Mouse (Mus musculus): ENCODE data around the gene Cpt1b. TPM values are rescaled to one million over a fixed set of nuclear protein-coding genes. Genes with fewer than 3 reads are reported as not detected.

Gene Cpt1b
- total RNA-seq (2014; fragmentation: Nextera tagmentation) (3.7 and 7.7 TPM in 2 replicates), total RNA-seq (2017) (2.1 and 2.6 TPM in 2 replicates), polyA plus RNA-seq (2012) (0.77 and 0.88 TPM in 2 replicates)

DNA sequence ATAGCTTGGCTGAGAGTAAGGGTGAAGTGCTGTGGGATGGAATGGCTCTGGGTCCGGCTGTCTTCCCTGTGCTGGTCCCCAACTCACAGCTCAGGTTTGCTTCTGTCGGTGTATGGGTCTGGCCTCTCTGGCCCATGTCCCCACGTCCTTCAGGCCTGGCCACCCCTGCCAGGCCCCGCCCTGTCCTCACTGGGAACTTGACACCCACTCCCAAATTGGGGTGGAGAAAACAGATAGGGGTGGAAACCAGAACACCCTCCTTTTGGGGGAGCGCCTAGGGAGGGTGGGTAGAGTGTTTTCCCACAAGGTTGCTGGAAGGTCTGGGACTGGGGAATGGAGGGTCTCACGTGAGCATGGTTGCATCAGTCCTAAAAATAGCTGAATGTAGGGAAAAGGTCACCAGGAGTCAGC, at the start of gene Cpt1b:
Gene Cpt1b (minus strand): TSS at position 153 of the 411 bp plus-strand sequence.
- TF ChIP-seq POLR2AphosphoS5 (IDR thresholded peaks at IDR 0.05; ENCODE audit: insufficient replicate concordance, low read depth, low read length) (no peak), CTCF (IDR thresholded peaks at IDR 0.05; ENCODE audit: low read depth, low read length) (no peak), GATA2 (IDR thresholded peaks at IDR 0.05; ENCODE audit: borderline replicate concordance, low read depth, low read length) (no peak), GATA1 (IDR thresholded peaks at IDR 0.05; ENCODE audit: borderline replicate concordance, low read length) (no peak), TAL1 (conservative IDR thresholded peaks at IDR 0.05; ENCODE audit: low read depth, low read length) (no peak)
- H3K4me1 ChIP-seq (ENCODE audit: insufficient read depth, low read depth, low read length) = peaks cover 14% of the 10 kb centered on the region
- no peak within 1 kb of the TSS for H3K4me3 ChIP-seq (ENCODE audit: low read depth, low read length)
- H3K36me3 ChIP-seq (replicated peaks) = peaks cover 76% of the 10 kb centered on the region
- no peak for DNase-seq (ENCODE audit: low spot score)
- ATAC-seq (ENCODE audit: extremely low read depth, insufficient number of reproducible peaks, low FRiP score, poor library complexity, severe bottlenecking) = no peak
- H3K27me3 ChIP-seq (ENCODE audit: insufficient read depth, low read length) = no peaks in the 10 kb centered on the region
- no peaks in the 10 kb centered on the region for H3K9me3 ChIP-seq (replicated peaks)

DNA sequence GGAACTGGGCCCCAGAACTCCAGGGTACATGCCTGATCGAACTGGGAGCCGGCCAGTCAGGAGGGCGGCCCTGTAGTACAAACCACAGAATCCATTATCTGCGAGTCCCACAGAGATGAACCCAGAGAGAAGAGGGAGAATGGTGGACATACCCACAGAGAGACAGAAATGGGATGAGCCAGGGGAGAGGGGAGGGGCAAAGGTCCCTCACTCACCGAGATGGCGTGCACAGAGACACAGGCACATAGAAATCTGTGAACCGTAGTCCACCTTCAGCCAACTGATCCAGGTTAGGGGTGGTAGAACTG, 49.6 kb upstream of the Cpt1b start:
- Histone ChIP-seq H3K9me3 (replicated peaks) (no peaks in the 10 kb centered on the region), H3K27me3 (ENCODE audit: insufficient read depth, low read length) (peaks cover under 1% of the 10 kb centered on the region; the same call in 1 of the 2 replicates), H3K4me3 (ENCODE audit: low read depth, low read length) (peak overlapping the region; percentile 84), H3K4me1 (ENCODE audit: insufficient read depth, low read depth, low read length) (peaks cover 29% of the 10 kb centered on the region), H3K36me3 (replicated peaks) (peaks cover 33% of the 10 kb centered on the region)
- TF ChIP-seq CTCF (IDR thresholded peaks at IDR 0.05; ENCODE audit: low read depth, low read length) (no peak), TAL1 (conservative IDR thresholded peaks at IDR 0.05; ENCODE audit: low read depth, low read length) (no peak), GATA1 (IDR thresholded peaks at IDR 0.05; ENCODE audit: borderline replicate concordance, low read length) (no peak)
- ATAC-seq (ENCODE audit: extremely low read depth, insufficient number of reproducible peaks, low FRiP score, poor library complexity, severe bottlenecking) = no peak
- DNase-seq (ENCODE audit: low spot score) = no peak

DNA sequence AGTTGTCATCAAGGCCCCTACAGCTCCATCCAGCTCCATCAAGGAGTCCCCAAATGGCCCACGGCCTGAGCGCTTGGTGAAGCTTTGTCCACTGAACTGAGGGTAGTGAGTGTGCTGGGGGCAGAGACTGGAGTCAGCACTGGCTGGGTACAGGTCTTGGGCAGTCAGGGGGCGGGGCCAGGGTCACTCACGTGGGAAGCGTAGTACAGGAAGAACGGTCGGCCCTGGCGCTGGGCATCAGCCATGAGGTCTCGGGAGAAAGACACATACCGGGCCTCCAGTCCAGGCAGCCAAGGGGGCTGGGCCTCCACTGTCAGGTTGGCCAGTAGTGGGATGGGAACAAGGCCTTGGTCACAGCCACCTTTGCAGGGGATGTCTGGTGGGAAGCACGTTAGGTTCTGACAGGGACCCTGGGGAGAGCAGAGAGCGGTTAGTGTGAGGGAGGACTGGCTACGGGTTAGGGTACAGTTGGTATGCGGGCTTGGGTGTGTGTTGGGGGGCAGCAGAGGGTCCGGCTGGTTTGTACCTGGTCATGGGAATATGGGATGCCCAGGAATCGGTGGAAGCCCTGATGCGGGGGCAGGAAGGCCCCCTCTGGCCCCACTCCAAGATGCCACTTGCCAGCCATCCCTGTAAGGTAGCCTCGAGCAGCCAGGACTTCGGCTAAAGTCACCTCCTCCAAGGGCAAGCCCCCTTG, 49.1 kb upstream of the Cpt1b start:
- ATAC-seq (ENCODE audit: extremely low read depth, insufficient number of reproducible peaks, low FRiP score, poor library complexity, severe bottlenecking) = no peak
- Histone ChIP-seq H3K9me3 (replicated peaks) (no peaks in the 10 kb centered on the region), H3K36me3 (replicated peaks) (peaks cover 33% of the 10 kb centered on the region), H3K27me3 (ENCODE audit: insufficient read depth, low read length) (0 out of 2 replicates have a peak, but pooled peaks cover 2% of the 10 kb centered on the region), H3K4me3 (ENCODE audit: low read depth, low read length) (peak overlapping the region; percentile 84), H3K4me1 (ENCODE audit: insufficient read depth, low read depth, low read length) (peaks cover 29% of the 10 kb centered on the region)
- DNase-seq (ENCODE audit: low spot score) = no peak
- TF ChIP-seq POLR2AphosphoS5 (IDR thresholded peaks at IDR 0.05; ENCODE audit: insufficient replicate concordance, low read depth, low read length) (no peak), TAL1 (conservative IDR thresholded peaks at IDR 0.05; ENCODE audit: low read depth, low read length) (no peak), CTCF (IDR thresholded peaks at IDR 0.05; ENCODE audit: low read depth, low read length) (no peak), GATA1 (IDR thresholded peaks at IDR 0.05; ENCODE audit: borderline replicate concordance, low read length) (no peak), GATA2 (IDR thresholded peaks at IDR 0.05; ENCODE audit: borderline replicate concordance, low read depth, low read length) (no peak)

DNA sequence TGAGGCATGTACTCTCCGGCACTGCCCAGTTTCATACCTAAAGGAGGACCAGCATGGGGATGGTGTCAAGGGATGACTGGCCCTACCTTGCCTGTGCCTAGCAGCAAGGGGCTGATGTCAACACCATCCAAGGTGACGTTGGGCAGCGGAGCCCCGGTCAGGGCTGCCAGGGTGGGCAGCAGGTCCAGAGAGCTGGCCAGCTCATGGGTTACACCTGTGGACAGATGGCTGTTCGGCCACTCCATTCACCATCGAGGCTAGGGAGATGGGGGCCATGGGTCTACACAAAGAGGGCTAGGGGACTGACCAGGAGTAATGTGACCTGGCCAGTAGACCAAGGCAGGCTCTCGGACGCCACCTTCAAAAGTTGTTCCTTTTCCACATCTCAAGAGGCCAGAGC, 48.3 kb upstream of the Cpt1b start:
- no peaks in the 10 kb centered on the region for H3K9me3 ChIP-seq (replicated peaks)
- H3K36me3 ChIP-seq (replicated peaks) = peaks cover 33% of the 10 kb centered on the region
- DNase-seq (ENCODE audit: low spot score) (no peak), ATAC-seq (ENCODE audit: extremely low read depth, insufficient number of reproducible peaks, low FRiP score, poor library complexity, severe bottlenecking) (no peak)
- H3K27me3 ChIP-seq (ENCODE audit: insufficient read depth, low read length) = 0 out of 2 replicates have a peak, but pooled peaks cover 2% of the 10 kb centered on the region
- TF ChIP-seq GATA2 (IDR thresholded peaks at IDR 0.05; ENCODE audit: borderline replicate concordance, low read depth, low read length) = no peak
- TF ChIP-seq GATA1 (IDR thresholded peaks at IDR 0.05; ENCODE audit: borderline replicate concordance, low read length) = no peak
- TF ChIP-seq POLR2AphosphoS5 (IDR thresholded peaks at IDR 0.05; ENCODE audit: insufficient replicate concordance, low read depth, low read length) = no peak
- no peak for TF ChIP-seq CTCF (IDR thresholded peaks at IDR 0.05; ENCODE audit: low read depth, low read length)
- TF ChIP-seq TAL1 (conservative IDR thresholded peaks at IDR 0.05; ENCODE audit: low read depth, low read length) = no peak
- H3K4me3 ChIP-seq (ENCODE audit: low read depth, low read length) = no peak overlapping the region
- peaks cover 29% of the 10 kb centered on the region for H3K4me1 ChIP-seq (ENCODE audit: insufficient read depth, low read depth, low read length)

DNA sequence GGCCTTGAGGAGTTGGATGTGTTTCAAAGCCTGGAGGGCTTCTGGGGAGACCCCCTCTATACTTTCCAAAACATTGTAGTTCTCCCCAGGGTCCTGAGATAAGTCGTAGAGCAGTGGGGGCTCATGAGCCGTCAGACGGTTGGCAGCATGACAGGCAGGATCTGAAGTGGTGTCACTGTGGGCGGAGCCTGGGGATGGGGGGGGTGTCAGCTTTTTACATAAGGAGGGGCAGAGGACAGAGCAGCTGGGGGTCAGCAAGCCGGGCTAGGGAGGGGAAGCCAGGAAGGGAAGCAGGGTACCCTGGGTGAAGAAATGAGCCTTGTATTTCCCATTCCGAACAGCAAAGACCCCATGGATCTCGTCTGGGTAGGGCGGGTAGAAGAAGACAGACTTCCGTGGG, 47.7 kb upstream of the Cpt1b start:
- no peak for TF ChIP-seq GATA2 (IDR thresholded peaks at IDR 0.05; ENCODE audit: borderline replicate concordance, low read depth, low read length)
- TF ChIP-seq CTCF (IDR thresholded peaks at IDR 0.05; ENCODE audit: low read depth, low read length) = no peak
- TF ChIP-seq POLR2AphosphoS5 (IDR thresholded peaks at IDR 0.05; ENCODE audit: insufficient replicate concordance, low read depth, low read length) = no peak
- no peak for TF ChIP-seq TAL1 (conservative IDR thresholded peaks at IDR 0.05; ENCODE audit: low read depth, low read length)
- TF ChIP-seq GATA1 (IDR thresholded peaks at IDR 0.05; ENCODE audit: borderline replicate concordance, low read length) = no peak
- ATAC-seq (ENCODE audit: extremely low read depth, insufficient number of reproducible peaks, low FRiP score, poor library complexity, severe bottlenecking) (no peak), DNase-seq (ENCODE audit: low spot score) (no peak)
- Histone ChIP-seq H3K4me1 (ENCODE audit: insufficient read depth, low read depth, low read length) (peaks cover 29% of the 10 kb centered on the region), H3K4me3 (ENCODE audit: low read depth, low read length) (no peak overlapping the region), H3K9me3 (replicated peaks) (no peaks in the 10 kb centered on the region), H3K36me3 (replicated peaks) (peaks cover 33% of the 10 kb centered on the region), H3K27me3 (ENCODE audit: insufficient read depth, low read length) (0 out of 2 replicates have a peak, but pooled peaks cover 2% of the 10 kb centered on the region)

DNA sequence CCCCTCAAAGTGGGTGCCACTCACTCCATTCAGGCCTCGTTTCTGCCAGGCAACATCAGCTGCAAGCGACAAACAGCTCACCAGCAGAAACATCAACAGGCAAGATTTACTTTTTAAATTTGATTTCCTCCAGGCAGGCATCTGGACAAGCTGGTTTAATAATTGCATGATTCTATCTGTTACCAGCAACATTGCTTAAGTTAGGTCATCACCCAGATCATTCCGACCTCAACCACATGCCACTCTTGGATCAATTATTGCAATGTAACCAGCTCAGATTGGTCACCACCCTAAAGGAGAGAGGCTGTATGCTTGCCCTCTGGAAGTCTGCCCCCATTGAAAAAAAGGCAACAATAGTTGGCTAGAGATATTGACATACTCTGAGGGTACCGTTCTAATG, 45.8 kb upstream of the Cpt1b start:
- ATAC-seq (ENCODE audit: extremely low read depth, insufficient number of reproducible peaks, low FRiP score, poor library complexity, severe bottlenecking) (no peak), DNase-seq (ENCODE audit: low spot score) (no peak)
- TF ChIP-seq POLR2AphosphoS5 (IDR thresholded peaks at IDR 0.05; ENCODE audit: insufficient replicate concordance, low read depth, low read length) (no peak), GATA2 (IDR thresholded peaks at IDR 0.05; ENCODE audit: borderline replicate concordance, low read depth, low read length) (no peak), CTCF (IDR thresholded peaks at IDR 0.05; ENCODE audit: low read depth, low read length) (no peak), TAL1 (conservative IDR thresholded peaks at IDR 0.05; ENCODE audit: low read depth, low read length) (no peak), GATA1 (IDR thresholded peaks at IDR 0.05; ENCODE audit: borderline replicate concordance, low read length) (no peak)
- Histone ChIP-seq H3K27me3 (ENCODE audit: insufficient read depth, low read length) (0 out of 2 replicates have a peak, but pooled peaks cover 2% of the 10 kb centered on the region), H3K9me3 (replicated peaks) (no peaks in the 10 kb centered on the region), H3K4me1 (ENCODE audit: insufficient read depth, low read depth, low read length) (peaks cover 24% of the 10 kb centered on the region), H3K36me3 (replicated peaks) (peaks cover 26% of the 10 kb centered on the region), H3K4me3 (ENCODE audit: low read depth, low read length) (no peak overlapping the region)
